Mouse (Mus musculus): ENCODE measurements at regions not wholly inside any gene's neighbourhood (a gene's known extent, or its start where the extent isn't known, plus 50 kb on each side); places are given as distances from the start of the nearest gene placed in this dataset.

GRCm38 (mm10) chr12:15162605-15163004 lies 654.1 kb downstream of the Trib2 start:
- H3K79me2 ChIP-seq (ENCODE audit: control insufficient read depth, insufficient read depth, low read length): no peaks in the 10 kb centered on the region
- H3K4me1 ChIP-seq (ENCODE audit: control insufficient read depth, insufficient read depth, low read length): no peaks in the 10 kb centered on the region
- H3K9ac ChIP-seq (ENCODE audit: low read depth, low read length): no peak overlapping the region
- no peaks in the 10 kb centered on the region for H3K27me3 ChIP-seq (ENCODE audit: control insufficient read depth, insufficient read depth, low read length)
- TF ChIP-seq CTCF (IDR thresholded peaks at IDR 0.05; ENCODE audit: low read depth, low read length) (no peak), POLR2A (IDR thresholded peaks at IDR 0.05; ENCODE audit: extremely low read depth, insufficient read depth, low read length) (no peak)
- H3K36me3 ChIP-seq (ENCODE audit: control insufficient read depth, insufficient read depth, low read length): no peaks in the 10 kb centered on the region
- no peak for DNase-seq (ENCODE audit: extremely low read depth, low read depth, low spot score)
- H3K27ac ChIP-seq (replicated peaks; ENCODE audit: insufficient read depth, low read depth, low read length): no peak overlapping the region
- 70% methylated on average over 5 of the region's 5 CpGs for WGBS
- H3K4me3 ChIP-seq (ENCODE audit: insufficient read depth, low read depth, low read length): no peak overlapping the region

GRCm38 (mm10) chr12:15161864-15162263 lies 654.9 kb downstream of the Trib2 start:
- TF ChIP-seq POLR2A (IDR thresholded peaks at IDR 0.05; ENCODE audit: extremely low read depth, insufficient read depth, low read length) (no peak), CTCF (IDR thresholded peaks at IDR 0.05; ENCODE audit: low read depth, low read length) (no peak)
- Histone ChIP-seq H3K36me3 (ENCODE audit: control insufficient read depth, insufficient read depth, low read length) (no peaks in the 10 kb centered on the region), H3K27ac (replicated peaks; ENCODE audit: insufficient read depth, low read depth, low read length) (no peak overlapping the region), H3K79me2 (ENCODE audit: control insufficient read depth, insufficient read depth, low read length) (no peaks in the 10 kb centered on the region), H3K27me3 (ENCODE audit: control insufficient read depth, insufficient read depth, low read length) (no peaks in the 10 kb centered on the region), H3K4me1 (ENCODE audit: control insufficient read depth, insufficient read depth, low read length) (no peaks in the 10 kb centered on the region), H3K4me3 (ENCODE audit: insufficient read depth, low read depth, low read length) (no peak overlapping the region), H3K9ac (ENCODE audit: low read depth, low read length) (no peak overlapping the region)
- DNase-seq (ENCODE audit: extremely low read depth, low read depth, low spot score): no peak
- 73% methylated on average over 3 of the region's 3 CpGs for WGBS

- Histone ChIP-seq H3K4me1 (ENCODE audit: control insufficient read depth, insufficient read depth, low read length) (no peaks in the 10 kb centered on the region), H3K36me3 (ENCODE audit: control insufficient read depth, insufficient read depth, low read length) (no peaks in the 10 kb centered on the region), H3K79me2 (ENCODE audit: control insufficient read depth, insufficient read depth, low read length) (no peaks in the 10 kb centered on the region), H3K4me3 (ENCODE audit: insufficient read depth, low read depth, low read length) (no peak overlapping the region), H3K27me3 (ENCODE audit: control insufficient read depth, insufficient read depth, low read length) (no peaks in the 10 kb centered on the region), H3K9ac (ENCODE audit: low read depth, low read length) (no peak overlapping the region), H3K27ac (replicated peaks; ENCODE audit: insufficient read depth, low read depth, low read length) (no peak overlapping the region)
- DNase-seq (ENCODE audit: extremely low read depth, low read depth, low spot score): no peak
- WGBS: 73% methylated on average over 2 of the region's 2 CpGs
- no peak for TF ChIP-seq CTCF (IDR thresholded peaks at IDR 0.05; ENCODE audit: low read depth, low read length)
- TF ChIP-seq POLR2A (IDR thresholded peaks at IDR 0.05; ENCODE audit: extremely low read depth, insufficient read depth, low read length): no peak
These were observed 656.2 kb downstream of the Trib2 start for GRCm38 (mm10) chr12:15160478-15160998.

- H3K79me2 ChIP-seq (ENCODE audit: control insufficient read depth, insufficient read depth, low read length): no peaks in the 10 kb centered on the region
- H3K27me3 ChIP-seq (ENCODE audit: control insufficient read depth, insufficient read depth, low read length): no peaks in the 10 kb centered on the region
- TF ChIP-seq CTCF (IDR thresholded peaks at IDR 0.05; ENCODE audit: low read depth, low read length) (no peak), POLR2A (IDR thresholded peaks at IDR 0.05; ENCODE audit: extremely low read depth, insufficient read depth, low read length) (no peak)
- no peak overlapping the region for H3K4me3 ChIP-seq (ENCODE audit: insufficient read depth, low read depth, low read length)
- H3K36me3 ChIP-seq (ENCODE audit: control insufficient read depth, insufficient read depth, low read length): no peaks in the 10 kb centered on the region
- WGBS: 52% methylated on average over 2 of the region's 2 CpGs
- no peak overlapping the region for H3K9ac ChIP-seq (ENCODE audit: low read depth, low read length)
- H3K4me1 ChIP-seq (ENCODE audit: control insufficient read depth, insufficient read depth, low read length): no peaks in the 10 kb centered on the region
- DNase-seq (ENCODE audit: extremely low read depth, low read depth, low spot score): no peak
- H3K27ac ChIP-seq (replicated peaks; ENCODE audit: insufficient read depth, low read depth, low read length): no peak overlapping the region
These were observed 670.3 kb downstream of the Trib2 start for GRCm38 (mm10) chr12:15146398-15146797.

- no peaks in the 10 kb centered on the region for H3K4me1 ChIP-seq (ENCODE audit: control insufficient read depth, insufficient read depth, low read length)
- H3K27ac ChIP-seq (replicated peaks; ENCODE audit: insufficient read depth, low read depth, low read length): no peak overlapping the region
- WGBS: 73% methylated on average over 5 of the region's 5 CpGs
- H3K36me3 ChIP-seq (ENCODE audit: control insufficient read depth, insufficient read depth, low read length): no peaks in the 10 kb centered on the region
- DNase-seq (ENCODE audit: extremely low read depth, low read depth, low spot score): no peak
- H3K4me3 ChIP-seq (ENCODE audit: insufficient read depth, low read depth, low read length): no peak overlapping the region
- TF ChIP-seq CTCF (IDR thresholded peaks at IDR 0.05; ENCODE audit: low read depth, low read length) (no peak), POLR2A (IDR thresholded peaks at IDR 0.05; ENCODE audit: extremely low read depth, insufficient read depth, low read length) (no peak)
- no peaks in the 10 kb centered on the region for H3K27me3 ChIP-seq (ENCODE audit: control insufficient read depth, insufficient read depth, low read length)
- H3K79me2 ChIP-seq (ENCODE audit: control insufficient read depth, insufficient read depth, low read length): no peaks in the 10 kb centered on the region
- H3K9ac ChIP-seq (ENCODE audit: low read depth, low read length): no peak overlapping the region
These were observed 679.7 kb downstream of the Trib2 start for GRCm38 (mm10) chr12:15137039-15137438.

- TF ChIP-seq POLR2A (IDR thresholded peaks at IDR 0.05; ENCODE audit: extremely low read depth, insufficient read depth, low read length): no peak
- TF ChIP-seq CTCF (IDR thresholded peaks at IDR 0.05; ENCODE audit: low read depth, low read length): no peak
- WGBS: 77% methylated on average over 3 of the region's 3 CpGs
- no peak for DNase-seq (ENCODE audit: extremely low read depth, low read depth, low spot score)
These were observed 692.5 kb downstream of the Trib2 start for GRCm38 (mm10) chr12:15124179-15124578.

More at GRCm38 (mm10) chr12:15124179-15124578, 692.5 kb downstream of the Trib2 start:
- Histone ChIP-seq H3K79me2 (ENCODE audit: control insufficient read depth, insufficient read depth, low read length) (no peaks in the 10 kb centered on the region), H3K4me1 (ENCODE audit: control insufficient read depth, insufficient read depth, low read length) (no peaks in the 10 kb centered on the region), H3K4me3 (ENCODE audit: insufficient read depth, low read depth, low read length) (no peak overlapping the region), H3K9ac (ENCODE audit: low read depth, low read length) (no peak overlapping the region), H3K36me3 (ENCODE audit: control insufficient read depth, insufficient read depth, low read length) (no peaks in the 10 kb centered on the region), H3K27ac (replicated peaks; ENCODE audit: insufficient read depth, low read depth, low read length) (no peak overlapping the region), H3K27me3 (ENCODE audit: control insufficient read depth, insufficient read depth, low read length) (no peaks in the 10 kb centered on the region)

Measured in liver, adult 2 months (tissue).